9 mouse cellular contexts compared by ENCODE assay signal in the genomic region with DNA sequence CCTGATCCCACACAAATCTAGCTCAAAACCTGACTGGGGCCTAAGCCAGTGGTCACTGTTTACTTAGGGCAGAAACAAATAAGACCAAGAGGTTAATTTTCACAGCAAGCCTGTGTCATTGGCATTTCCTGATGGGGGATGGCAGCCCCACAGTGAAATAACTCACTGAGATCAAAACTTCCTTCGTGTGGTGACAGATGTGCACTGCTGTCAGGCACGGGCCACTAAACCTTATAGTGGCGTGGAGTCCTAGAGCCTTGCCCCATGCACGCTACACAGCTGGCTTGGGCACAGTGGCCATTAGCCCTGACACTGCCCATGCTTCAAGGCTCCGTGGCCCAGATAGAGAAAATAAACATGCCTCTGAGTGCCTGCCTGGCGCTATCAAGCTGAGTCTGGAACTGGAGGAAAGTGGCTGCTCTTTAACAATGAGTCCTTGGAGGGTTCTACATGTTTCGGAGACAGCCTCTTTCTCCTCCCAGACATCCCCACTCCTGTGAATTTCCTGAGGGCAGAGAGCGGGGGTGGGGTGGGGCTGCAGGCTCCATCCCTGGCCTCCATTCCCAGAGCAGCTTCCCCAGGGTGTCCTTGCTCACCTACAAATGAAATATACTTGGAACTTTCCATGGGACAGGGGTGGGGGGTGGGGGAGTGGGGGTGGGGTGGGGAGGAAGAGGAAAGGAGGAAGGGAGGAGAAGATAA. TPM values are rescaled to one million over a fixed set of nuclear protein-coding genes. Genes with fewer than 3 reads are reported as not detected.
DNase-seq lines count a peak whose midpoint lies in the region; ATAC-seq and TF ChIP-seq lines count a peak whose summit lies in the region.
"Had no signal": no experiment of that assay in that cellular context is flagged by ENCODE, and none has a peak within 500 bp of the region (broad histone marks: within the 10 kb centered on the region; RNA-seq: fewer than 3 reads in every experiment).

No protein-coding gene starts in this region.

- intact Hi-C loops in heart, adult 2 months (cut with DNase I), result no loop called here

- no peak overlapping the region for H3K9ac ChIP-seq in heart, embryonic 14.5 days (ENCODE audit: low read length)
- no peak overlapping the region for H3K9ac ChIP-seq in heart, adult 2 months (ENCODE audit: low read depth, low read length)
- H3K9ac ChIP-seq in midbrain, embryonic 11.5 days (ENCODE audit: low read length), result no peak overlapping the region
- no peak overlapping the region for H3K9ac ChIP-seq in midbrain, embryonic 13.5 days (replicated peaks)
- no peak overlapping the region for H3K9ac ChIP-seq in hindbrain, postnatal 0 days (replicated peaks; ENCODE audit: low read length)
- H3K9ac ChIP-seq in stomach, postnatal 0 days (ENCODE audit: low read length), result no peak overlapping the region
- H3K9ac ChIP-seq: limb, embryonic 15.5 days had no signal

- no peak for TF ChIP-seq EP300 in heart, adult 2 months (IDR thresholded peaks at IDR 0.05; ENCODE audit: insufficient read depth, low read depth, low read length)
- TF ChIP-seq EP300 in stomach, postnatal 0 days (optimal IDR thresholded peaks at IDR 0.05), result no peak

- TF ChIP-seq POLR2A in heart, adult 2 months (IDR thresholded peaks at IDR 0.05; ENCODE audit: insufficient read depth, low read depth, low read length), result no peak

- DNase-seq in heart, adult 2 months, result no peak
- peak; percentile 85 for DNase-seq in midbrain, embryonic 11.5 days (ENCODE audit: low spot score, missing footprints)
- DNase-seq in hindbrain, postnatal 0 days (ENCODE audit: low spot score), result no peak
- peak; percentile 22 for DNase-seq in stomach, postnatal 0 days (ENCODE audit: low spot score)
- DNase-seq in right cerebral cortex, adult 2 months (ENCODE audit: low spot score in 2 of 2), result no peak

- no peaks in the 10 kb centered on the region for H3K36me3 ChIP-seq in heart, embryonic 14.5 days (ENCODE audit: control insufficient read depth, insufficient read depth, low read length)
- no peaks in the 10 kb centered on the region for H3K36me3 ChIP-seq in heart, adult 2 months (ENCODE audit: control insufficient read depth, insufficient read depth, low read length)
- no peaks in the 10 kb centered on the region for H3K36me3 ChIP-seq in midbrain, embryonic 11.5 days (ENCODE audit: control insufficient read depth, insufficient read depth, low read length)
- H3K36me3 ChIP-seq in midbrain, embryonic 13.5 days, result no peaks in the 10 kb centered on the region
- no peaks in the 10 kb centered on the region for H3K36me3 ChIP-seq in hindbrain, postnatal 0 days (ENCODE audit: insufficient read depth, low read length)
- H3K36me3 ChIP-seq in stomach, postnatal 0 days (ENCODE audit: control insufficient read depth, insufficient read depth, low read length), result no peaks in the 10 kb centered on the region
- H3K36me3 ChIP-seq: G1E; limb, embryonic 15.5 days had no signal

- H3K4me3 ChIP-seq in heart, embryonic 14.5 days (ENCODE audit: control insufficient read depth in 1 of 2, insufficient read depth in 1 of 2, low read depth in 1 of 2, low read length in 2 of 2), result no peak overlapping the region
- no peak overlapping the region for H3K4me3 ChIP-seq in heart, adult 2 months
- H3K4me3 ChIP-seq in midbrain, embryonic 11.5 days (ENCODE audit: low read depth, low read length), result no peak overlapping the region
- H3K4me3 ChIP-seq in midbrain, embryonic 13.5 days (replicated peaks), result no peak overlapping the region
- no peak overlapping the region for H3K4me3 ChIP-seq in hindbrain, postnatal 0 days (ENCODE audit: low read length)
- H3K4me3 ChIP-seq in stomach, postnatal 0 days (ENCODE audit: low read depth, low read length), result no peak overlapping the region
- H3K4me3 ChIP-seq: limb, embryonic 15.5 days had no signal

- H3K27me3 ChIP-seq in heart, embryonic 14.5 days (ENCODE audit: control insufficient read depth, insufficient read depth, low read length), result no peaks in the 10 kb centered on the region
- no peaks in the 10 kb centered on the region for H3K27me3 ChIP-seq in heart, adult 2 months (ENCODE audit: control insufficient read depth, insufficient read depth, low read length)
- no peaks in the 10 kb centered on the region for H3K27me3 ChIP-seq in midbrain, embryonic 11.5 days (ENCODE audit: control insufficient read depth, insufficient read depth, low read length)
- no peaks in the 10 kb centered on the region for H3K27me3 ChIP-seq in midbrain, embryonic 13.5 days
- H3K27me3 ChIP-seq in hindbrain, postnatal 0 days (ENCODE audit: insufficient read depth, low read length), result no peaks in the 10 kb centered on the region
- H3K27me3 ChIP-seq in stomach, postnatal 0 days (ENCODE audit: control insufficient read depth, insufficient read depth, low read length), result no peaks in the 10 kb centered on the region
- H3K27me3 ChIP-seq: limb, embryonic 15.5 days had no signal

- 0 out of 2 replicates have a peak, but pooled peaks have one; percentile 36 for ATAC-seq in heart, embryonic 14.5 days (ENCODE audit: insufficient number of reproducible peaks, insufficient read depth, low FRiP score, low read depth)
- ATAC-seq in midbrain, embryonic 11.5 days (ENCODE audit: low FRiP score), result no peak
- no peak for ATAC-seq in midbrain, embryonic 13.5 days
- 0 out of 2 replicates have a peak, but pooled peaks have one; percentile 13 for ATAC-seq in hindbrain, postnatal 0 days
- no peak for ATAC-seq in stomach, postnatal 0 days (ENCODE audit: low FRiP score, low TSS enrichment)

- H3K4me1 ChIP-seq in heart, embryonic 14.5 days (ENCODE audit: control insufficient read depth in 2 of 2, insufficient read depth in 2 of 2, low read length in 2 of 2), result peaks cover 23 to 26% of the 10 kb centered on the region in 2 experiments
- no peaks in the 10 kb centered on the region for H3K4me1 ChIP-seq in heart, adult 2 months (ENCODE audit: control insufficient read depth, insufficient read depth, low read length)
- H3K4me1 ChIP-seq in midbrain, embryonic 11.5 days (ENCODE audit: control insufficient read depth, insufficient read depth, low read length), result no peaks in the 10 kb centered on the region
- peaks cover 15% of the 10 kb centered on the region for H3K4me1 ChIP-seq in midbrain, embryonic 13.5 days (replicated peaks)
- no peaks in the 10 kb centered on the region for H3K4me1 ChIP-seq in hindbrain, postnatal 0 days (ENCODE audit: insufficient read depth, low read length)
- 0 out of 2 replicates have a peak, but pooled peaks cover 2% of the 10 kb centered on the region for H3K4me1 ChIP-seq in stomach, postnatal 0 days (replicated peaks; ENCODE audit: control insufficient read depth, insufficient read depth)

- H3K9me3 ChIP-seq in heart, embryonic 14.5 days (ENCODE audit: control insufficient read depth, low read length), result no peaks in the 10 kb centered on the region
- H3K9me3 ChIP-seq in midbrain, embryonic 11.5 days (ENCODE audit: control insufficient read depth, low read length), result no peaks in the 10 kb centered on the region
- no peaks in the 10 kb centered on the region for H3K9me3 ChIP-seq in midbrain, embryonic 13.5 days
- H3K9me3 ChIP-seq in hindbrain, postnatal 0 days (ENCODE audit: low read length), result no peaks in the 10 kb centered on the region
- H3K9me3 ChIP-seq in stomach, postnatal 0 days (ENCODE audit: control insufficient read depth, low read length), result no peaks in the 10 kb centered on the region
- H3K9me3 ChIP-seq: G1E; limb, embryonic 15.5 days had no signal

- H3K79me2 ChIP-seq in heart, adult 2 months (replicated peaks; ENCODE audit: control insufficient read depth, insufficient read depth, low read length), result no peaks in the 10 kb centered on the region

- no peak overlapping the region; the same call in 1 of the 2 replicates for H3K4me2 ChIP-seq in heart, embryonic 14.5 days (ENCODE audit: low read length)
- H3K4me2 ChIP-seq in midbrain, embryonic 11.5 days, result no peak overlapping the region
- no peak overlapping the region for H3K4me2 ChIP-seq in midbrain, embryonic 13.5 days (replicated peaks)
- H3K4me2 ChIP-seq in hindbrain, postnatal 0 days (ENCODE audit: low read depth, low read length), result no peak overlapping the region
- H3K4me2 ChIP-seq in stomach, postnatal 0 days (replicated peaks; ENCODE audit: low read depth), result no peak overlapping the region
- H3K4me2 ChIP-seq: limb, embryonic 15.5 days had no signal

- no peak for TF ChIP-seq CTCF in heart, adult 2 months (IDR thresholded peaks at IDR 0.05)
- TF ChIP-seq CTCF in hindbrain, postnatal 0 days (IDR thresholded peaks at IDR 0.05; ENCODE audit: low read depth), result no peak
- TF ChIP-seq CTCF in stomach, postnatal 0 days (IDR thresholded peaks at IDR 0.05; ENCODE audit: low read depth), result no peak

- H3K27ac ChIP-seq in heart, embryonic 14.5 days (replicated peaks in 1 of 2; ENCODE audit: control insufficient read depth in 1 of 2, insufficient read depth in 1 of 2, low read depth in 2 of 2, low read length in 2 of 2), result peak overlapping the region; percentile 15 to 26
- H3K27ac ChIP-seq in heart, adult 2 months, result no peak overlapping the region
- no peak overlapping the region; the same call in 1 of the 2 replicates for H3K27ac ChIP-seq in midbrain, embryonic 11.5 days (ENCODE audit: low read depth, low read length)
- no peak overlapping the region for H3K27ac ChIP-seq in midbrain, embryonic 13.5 days
- peak overlapping the region; percentile 56; the same call in 1 of the 2 replicates for H3K27ac ChIP-seq in hindbrain, postnatal 0 days
- H3K27ac ChIP-seq in stomach, postnatal 0 days (replicated peaks), result no peak overlapping the region; the same call in 1 of the 2 replicates

- 26% methylated on average over 8 of the region's 8 CpGs for WGBS in heart, embryonic 14.5 days
- 42% methylated on average over 8 of the region's 8 CpGs for WGBS in heart, adult 2 months
- WGBS in midbrain, embryonic 11.5 days, result 72% methylated on average over 8 of the region's 8 CpGs
- WGBS in midbrain, embryonic 13.5 days, result 58% methylated on average over 8 of the region's 8 CpGs
- 49% methylated on average over 8 of the region's 8 CpGs for WGBS in hindbrain, postnatal 0 days
- WGBS in stomach, postnatal 0 days, result 30% methylated on average over 8 of the region's 8 CpGs

RNA-seq across cellular contexts. Expression of a gene that starts 52.9 kb away (rescaled TPM):
- polyA plus RNA-seq in heart, embryonic 14.5 days (2014; fragmentation: Nextera tagmentation; extraction: Ambion mirVana), result 124 and 150 TPM in 2 replicates
- 10 to 100 TPM; 49.0 to 59.0 TPM for total RNA-seq in heart, adult 2 months (2021)
- polyA plus RNA-seq in heart, adult 2 months (2012; rRNA removed), result 33.1 and 39.4 TPM in 2 replicates
- 95.5 and 105 TPM in 2 replicates for polyA plus RNA-seq in midbrain, embryonic 11.5 days (2014; fragmentation: Nextera tagmentation; extraction: Ambion mirVana)
- 108 and 114 TPM in 2 replicates for polyA plus RNA-seq in midbrain, embryonic 13.5 days (2015; fragmentation: Nextera tagmentation; extraction: Ambion mirVana)
- total RNA-seq in hindbrain, postnatal 0 days (2014; rRNA removed), result 97.2 and 99.5 TPM in 2 replicates
- polyA plus RNA-seq in hindbrain, postnatal 0 days (2015; fragmentation: Nextera tagmentation; extraction: Ambion mirVana), result 200 and 205 TPM in 2 replicates
- polyA plus RNA-seq in stomach, postnatal 0 days (2015; fragmentation: Nextera tagmentation; extraction: Ambion mirVana), result 101 and 116 TPM in 2 replicates

Comparison
In these comparisons a context has a peak if more than half of its experiments do, and no peak if none do; other contexts are left out.
1. H3K27ac ChIP-seq: peak in heart, embryonic 14.5 days (2 of 2) and hindbrain, postnatal 0 days (single experiment); none in heart, adult 2 months (single experiment), midbrain, embryonic 11.5 days (single experiment), midbrain, embryonic 13.5 days (single experiment) and stomach, postnatal 0 days (single experiment).
2. ATAC-seq: peak in heart, embryonic 14.5 days (single experiment) and hindbrain, postnatal 0 days (single experiment); none in midbrain, embryonic 11.5 days (single experiment), midbrain, embryonic 13.5 days (single experiment) and stomach, postnatal 0 days (single experiment).
3. DNase-seq: peak in midbrain, embryonic 11.5 days (single experiment) and stomach, postnatal 0 days (single experiment); none in heart, adult 2 months (0 of 2), hindbrain, postnatal 0 days (single experiment) and right cerebral cortex, adult 2 months (0 of 2).